Mouse (Mus musculus) kidney, adult 2 months (tissue): ENCODE measurements around the gene Tk2. TPM values are rescaled to one million over a fixed set of nuclear protein-coding genes. Genes with fewer than 3 reads are reported as not detected.

Experiments
- DNase-seq: peaks from one replicate; pipeline ENCODE4 v3.0.0; 2021
- H3K27ac ChIP-seq: fragments of 200-500 bp; 2 replicates; pipeline ENCODE4 v1.5.1; 2012; ENCODE audit warnings: low read depth, low read length, control low read depth, inconsistent platforms; ENCODE audit not compliant: insufficient read depth
- H3K27me3 ChIP-seq: fragments of 200-500 bp; replicated peaks from 2 replicates; pipeline ENCODE4 v1.6.1; 2012; ENCODE audit warnings: mild to moderate bottlenecking, moderate library complexity, low read length, inconsistent platforms; ENCODE audit not compliant: control insufficient read depth, insufficient read depth
- H3K36me3 ChIP-seq: fragments of 200-500 bp; 2 replicates; pipeline ENCODE4 v1.6.1; 2012; ENCODE audit warnings: mild to moderate bottlenecking, moderate library complexity, low read length, inconsistent platforms; ENCODE audit not compliant: control insufficient read depth, insufficient read depth
- H3K4me1 ChIP-seq: fragments of 200-500 bp; 2 replicates; pipeline ENCODE4 v1.6.1; 2011; ENCODE audit warnings: low read length; ENCODE audit not compliant: control insufficient read depth, insufficient read depth
- H3K4me3 ChIP-seq: fragments of 200-500 bp; 2 replicates; pipeline ENCODE4 v1.5.1; 2011; ENCODE audit warnings: mild to moderate bottlenecking, low read depth, low read length, control low read depth; ENCODE audit not compliant: insufficient read depth
- CTCF ChIP-seq: fragments of 200-500 bp; conservative IDR thresholded peaks from 2 replicates; pipeline ENCODE4 v1.5.1; 2011; ENCODE audit warnings: low read depth, mild to moderate bottlenecking, control low read depth, low read length, moderate library complexity, mixed read lengths; ENCODE audit not compliant: insufficient read depth, insufficient read length
- POLR2A ChIP-seq: fragments of 200-500 bp; IDR thresholded peaks from one replicate; pipeline ENCODE4 v1.6.1; 2011; ENCODE audit warnings: low read depth, low read length, control low read depth
- WGBS: fragments of 180-500 bp; shearing (Covaris S2); methylation state at CpG from one replicate; pipeline ENCODE4 v1.1.7; 2018; 5-methylcytosine and 5-hydroxymethylcytosine counted together
- polyA plus RNA-seq: library from polyadenylated mRNA; depleted of rRNA; stranded (reverse); fragments of >200 nt; gene quantifications from 2 replicates; pipeline ENCODE4 v1.2.3, GENCODE M21; 2012

Tk2 gene
- polyA plus RNA-seq, 1 experiment: 20.6 TPM

- H3K27ac ChIP-seq: no peak overlapping the region
- H3K36me3 ChIP-seq: no peaks in the 10 kb centered on the region; the same call in 1 of the 2 replicates
- H3K4me1 ChIP-seq: no peaks in the 10 kb centered on the region
- no peaks in the 10 kb centered on the region for H3K27me3 ChIP-seq
- WGBS: 74% methylated on average over 12 of the region's 12 CpGs
- no peak for TF ChIP-seq POLR2A
- TF ChIP-seq CTCF: no peak
- DNase-seq: no peak
- no peak overlapping the region for H3K4me3 ChIP-seq
Observed at GRCm38 (mm10) chr8:104242038-104242644, 6.2 kb downstream of the Tk2 start.

GRCm38 (mm10) chr8:104239418-104239861 lies 8.9 kb downstream of the Tk2 start:
- H3K27me3 ChIP-seq: no peaks in the 10 kb centered on the region
- no peaks in the 10 kb centered on the region; the same call in 1 of the 2 replicates for H3K36me3 ChIP-seq
- TF ChIP-seq POLR2A (no peak), CTCF (no peak)
- H3K4me1 ChIP-seq: no peaks in the 10 kb centered on the region
- H3K4me3 ChIP-seq: no peak overlapping the region
- no peak overlapping the region for H3K27ac ChIP-seq
- DNase-seq: peak; percentile 14
- 68% methylated on average over 10 of the region's 10 CpGs for WGBS

- Histone ChIP-seq H3K36me3 (no peaks in the 10 kb centered on the region; the same call in 1 of the 2 replicates), H3K4me3 (no peak overlapping the region), H3K27ac (no peak overlapping the region), H3K27me3 (no peaks in the 10 kb centered on the region), H3K4me1 (no peaks in the 10 kb centered on the region)
- no peak for DNase-seq
- 61% methylated on average over 6 of the region's 6 CpGs for WGBS
- TF ChIP-seq CTCF: 0 out of 2 replicates have a peak, but pooled peaks have one; percentile 14
- no peak for TF ChIP-seq POLR2A
Observed at GRCm38 (mm10) chr8:104234573-104234972, 13.8 kb downstream of the Tk2 start.

GRCm38 (mm10) chr8:104232919-104233318 lies 15.4 kb downstream of the Tk2 start:
- 96% methylated on average over 5 of the region's 5 CpGs for WGBS
- no peaks in the 10 kb centered on the region; the same call in 1 of the 2 replicates for H3K36me3 ChIP-seq
- TF ChIP-seq CTCF: no peak
- TF ChIP-seq POLR2A: no peak
- no peak for DNase-seq
- H3K27me3 ChIP-seq: no peaks in the 10 kb centered on the region
- no peak overlapping the region for H3K4me3 ChIP-seq
- H3K27ac ChIP-seq: no peak overlapping the region
- H3K4me1 ChIP-seq: no peaks in the 10 kb centered on the region

- H3K36me3 ChIP-seq: peaks cover 7% of the 10 kb centered on the region
- 97% methylated on average over 4 of the region's 4 CpGs for WGBS
- TF ChIP-seq POLR2A (no peak), CTCF (no peak)
- no peak overlapping the region for H3K4me3 ChIP-seq
- no peaks in the 10 kb centered on the region for H3K4me1 ChIP-seq
- DNase-seq: no peak
- H3K27ac ChIP-seq: no peak overlapping the region
- H3K27me3 ChIP-seq: no peaks in the 10 kb centered on the region
Observed at GRCm38 (mm10) chr8:104232039-104232438, 16.3 kb downstream of the Tk2 start.

GRCm38 (mm10) chr8:104230377-104230776 lies 18.0 kb downstream of the Tk2 start:
- TF ChIP-seq CTCF (no peak), POLR2A (no peak)
- no peak overlapping the region for H3K27ac ChIP-seq
- WGBS: 91% methylated on average over 9 of the region's 9 CpGs
- DNase-seq: no peak
- no peaks in the 10 kb centered on the region for H3K4me1 ChIP-seq
- no peaks in the 10 kb centered on the region for H3K27me3 ChIP-seq
- H3K36me3 ChIP-seq: peaks cover 9% of the 10 kb centered on the region
- no peak overlapping the region for H3K4me3 ChIP-seq

- H3K4me3 ChIP-seq: no peak overlapping the region
- H3K27ac ChIP-seq: no peak overlapping the region
- 61% methylated on average over 5 of the region's 5 CpGs for WGBS
- H3K36me3 ChIP-seq: peaks cover 9% of the 10 kb centered on the region
- DNase-seq: no peak
- H3K27me3 ChIP-seq: no peaks in the 10 kb centered on the region
- TF ChIP-seq CTCF: no peak
- TF ChIP-seq POLR2A: no peak
- no peaks in the 10 kb centered on the region for H3K4me1 ChIP-seq
Observed at GRCm38 (mm10) chr8:104227048-104227447, 21.3 kb downstream of the Tk2 start.
